Comparison of ENCODE assay signal across 9 mouse cellular contexts in genomic region chr16:95983601-95984000, GRCm38 (mm10). TPM values are rescaled to one million over a fixed set of nuclear protein-coding genes. Genes with fewer than 3 reads are reported as not detected.
DNase-seq lines count a peak whose midpoint lies in the region; ATAC-seq and TF ChIP-seq lines count a peak whose summit lies in the region.
"Had no signal": no experiment of that assay in that cellular context is flagged by ENCODE, and none has a peak within 500 bp of the region (broad histone marks: within the 10 kb centered on the region; RNA-seq: fewer than 3 reads in every experiment).

No protein-coding gene starts in this region.

- peak; percentile 50; the same call in 1 of the 2 replicates for TF ChIP-seq CTCF in bone marrow, adult 2 months (IDR thresholded peaks at IDR 0.05; ENCODE audit: control insufficient read depth, insufficient read depth, low read length)

- H3K4me1 ChIP-seq in hindbrain, embryonic 11.5 days (replicated peaks; ENCODE audit: control insufficient read depth, insufficient read depth, low read length): no peaks in the 10 kb centered on the region
- no peaks in the 10 kb centered on the region for H3K4me1 ChIP-seq in hindbrain, embryonic 16.5 days (ENCODE audit: control insufficient read depth, insufficient read depth, low read depth, low read length)
- H3K4me1 ChIP-seq in bone marrow, adult 2 months (ENCODE audit: control insufficient read depth, insufficient read depth, low read length): no peaks in the 10 kb centered on the region
- H3K4me1 ChIP-seq: midbrain, embryonic 13.5 days had no signal

- no peaks in the 10 kb centered on the region for H3K9me3 ChIP-seq in hindbrain, embryonic 11.5 days (ENCODE audit: control insufficient read depth, low read length)
- H3K9me3 ChIP-seq in hindbrain, embryonic 16.5 days (ENCODE audit: control insufficient read depth, low read length): no peaks in the 10 kb centered on the region
- H3K9me3 ChIP-seq: midbrain, embryonic 13.5 days had no signal

- no peak overlapping the region for H3K4me3 ChIP-seq in hindbrain, embryonic 11.5 days (ENCODE audit: low read depth, low read length)
- H3K4me3 ChIP-seq in hindbrain, embryonic 16.5 days (ENCODE audit: low read length): no peak overlapping the region
- no peak overlapping the region for H3K4me3 ChIP-seq in bone marrow, adult 2 months (replicated peaks; ENCODE audit: control insufficient read depth, low read depth, low read length)
- H3K4me3 ChIP-seq: midbrain, embryonic 13.5 days had no signal

- no peak overlapping the region for H3K27ac ChIP-seq in hindbrain, embryonic 11.5 days (ENCODE audit: low read depth, low read length)
- H3K27ac ChIP-seq in hindbrain, embryonic 16.5 days (ENCODE audit: low read depth, low read length): no peak overlapping the region
- no peak overlapping the region for H3K27ac ChIP-seq in bone marrow, adult 2 months (ENCODE audit: control insufficient read depth, insufficient read depth, low read depth, low read length, poor library complexity)
- H3K27ac ChIP-seq: midbrain, embryonic 13.5 days had no signal

- ATAC-seq in hindbrain, embryonic 11.5 days (ENCODE audit: low FRiP score): no peak
- ATAC-seq in hindbrain, embryonic 16.5 days: no peak
- ATAC-seq: midbrain, embryonic 13.5 days had no signal

- TF ChIP-seq POLR2A in bone marrow, adult 2 months (IDR thresholded peaks at IDR 0.05; ENCODE audit: borderline replicate concordance, control insufficient read depth, low read depth, low read length): no peak

- no peak overlapping the region for H3K4me2 ChIP-seq in hindbrain, embryonic 11.5 days (replicated peaks; ENCODE audit: low read depth, low read length)
- no peak overlapping the region for H3K4me2 ChIP-seq in hindbrain, embryonic 16.5 days (ENCODE audit: low read length)
- H3K4me2 ChIP-seq: midbrain, embryonic 13.5 days had no signal

- peaks cover 6% of the 10 kb centered on the region; the same call in 1 of the 2 replicates for H3K36me3 ChIP-seq in hindbrain, embryonic 11.5 days (ENCODE audit: control insufficient read depth, insufficient read depth, low read length)
- H3K36me3 ChIP-seq in hindbrain, embryonic 16.5 days (ENCODE audit: control insufficient read depth, insufficient read depth, low read length): peaks cover 12% of the 10 kb centered on the region

- 85% methylated on average over 7 of the region's 7 CpGs for WGBS in hindbrain, embryonic 11.5 days
- 86% methylated on average over 7 of the region's 7 CpGs for WGBS in hindbrain, embryonic 16.5 days
- WGBS in bone marrow, adult 2 months: 72% methylated on average over 7 of the region's 7 CpGs

- H3K9ac ChIP-seq in hindbrain, embryonic 11.5 days (ENCODE audit: low read depth, low read length): no peak overlapping the region
- no peak overlapping the region for H3K9ac ChIP-seq in hindbrain, embryonic 16.5 days (ENCODE audit: low read depth, low read length)
- H3K9ac ChIP-seq: midbrain, embryonic 13.5 days had no signal

- peak; percentile 30 for DNase-seq in hindbrain, embryonic 11.5 days (ENCODE audit: low spot score)
- peak; percentile 55 for DNase-seq in CD4-positive helper T cell, adult 2 months (ENCODE audit: low read depth, low spot score)
- DNase-seq in naive thymus-derived CD4-positive, alpha-beta T cell, adult 2 months (ENCODE audit: low read depth): peak; percentile 71
- no peak for DNase-seq in right cerebral cortex, postnatal 36 days (ENCODE audit: low spot score in 2 of 2)
- DNase-seq in layer of hippocampus, adult 8-10 months (ENCODE audit: low spot score in 2 of 2): no peak
- DNase-seq in urinary bladder, adult 18-20 months (ENCODE audit: low spot score in 2 of 2): no peak

- no peaks in the 10 kb centered on the region for H3K27me3 ChIP-seq in hindbrain, embryonic 11.5 days (ENCODE audit: control insufficient read depth, insufficient read depth, low read length)
- no peaks in the 10 kb centered on the region for H3K27me3 ChIP-seq in hindbrain, embryonic 16.5 days (replicated peaks; ENCODE audit: control insufficient read depth, insufficient read depth, low read length)
- H3K27me3 ChIP-seq: midbrain, embryonic 13.5 days had no signal

RNA-seq across cellular contexts. Expression of gene Psmg1, which starts 7.2 kb away (rescaled TPM):
- 90.0 and 94.2 TPM in 2 replicates for polyA plus RNA-seq in hindbrain, embryonic 11.5 days (2014; fragmentation: Nextera tagmentation; extraction: Ambion mirVana)
- polyA plus RNA-seq in hindbrain, embryonic 16.5 days (2015; fragmentation: Nextera tagmentation; extraction: Ambion mirVana): 60.3 and 64.2 TPM in 2 replicates
- 17.4 and 26.4 TPM in 2 replicates for polyA plus RNA-seq in bone marrow, adult 2 months (2011; ENCODE audit: insufficient read depth, insufficient read length, low replicate concordance, missing spikeins)
- total RNA-seq in layer of hippocampus, adult 8-10 months (2022): 10 to 100 TPM; 15.7 to 20.1 (median 19.6) TPM

Comparison
In these comparisons a context has a peak if more than half of its experiments do, and no peak if none do; other contexts are left out.
1. DNase-seq: peak in hindbrain, embryonic 11.5 days (single experiment), CD4-positive helper T cell, adult 2 months (single experiment) and naive thymus-derived CD4-positive, alpha-beta T cell, adult 2 months (single experiment); none in right cerebral cortex, postnatal 36 days (0 of 2), layer of hippocampus, adult 8-10 months (0 of 2) and urinary bladder, adult 18-20 months (0 of 2).